Mouse (Mus musculus): ENCODE results near the gene Uck1. TPM values are rescaled to one million over a fixed set of nuclear protein-coding genes. Genes with fewer than 3 reads are reported as not detected.

Uck1 gene
- polyA plus RNA-seq, 1 experiment from 2014 or later = 91.7 TPM

- no peak overlapping the region for H3K27ac ChIP-seq (replicated peaks)
- no peaks in the 10 kb centered on the region for H3K9me3 ChIP-seq (replicated peaks)
- no peaks in the 10 kb centered on the region for H3K27me3 ChIP-seq (ENCODE audit: low read depth, poor library complexity, severe bottlenecking)
- peaks cover 32% of the 10 kb centered on the region for H3K36me3 ChIP-seq
- DNase-seq (ENCODE audit: low spot score) = no peak
- H3K4me1 ChIP-seq = peaks cover 23% of the 10 kb centered on the region
- H3K4me3 ChIP-seq = peak overlapping the region; percentile 100; the same call in 1 of the 2 replicates
Observed at GRCm38 (mm10) chr2:32289578-32289977, 29.6 kb upstream of the Uck1 start.

- peak overlapping the region; percentile 95 for H3K27ac ChIP-seq (replicated peaks)
- no peaks in the 10 kb centered on the region for H3K27me3 ChIP-seq (ENCODE audit: low read depth, poor library complexity, severe bottlenecking)
- peaks cover 37% of the 10 kb centered on the region for H3K36me3 ChIP-seq
- 3% methylated on average over 29 of the region's 29 CpGs for WGBS
- DNase-seq (ENCODE audit: low spot score) = no peak
- H3K4me1 ChIP-seq = peaks cover 23% of the 10 kb centered on the region
- no peaks in the 10 kb centered on the region for H3K9me3 ChIP-seq (replicated peaks)
- peak overlapping the region; percentile 100 for H3K4me3 ChIP-seq
Observed at GRCm38 (mm10) chr2:32288371-32288931, 28.5 kb upstream of the Uck1 start.

GRCm38 (mm10) chr2:32287923-32288367 is 28.0 kb upstream of the Uck1 start, which contains the start of gene Swi5:
Gene Swi5 (minus strand): TSS chr2:32288075.
- peak; percentile 100 for DNase-seq (ENCODE audit: low spot score)
- Histone ChIP-seq H3K9me3 (replicated peaks) (no peaks in the 10 kb centered on the region), H3K27me3 (ENCODE audit: low read depth, poor library complexity, severe bottlenecking) (no peaks in the 10 kb centered on the region), H3K27ac (replicated peaks) (peak within 1 kb of the TSS; percentile 95), H3K36me3 (peaks cover 36% of the 10 kb centered on the region), H3K4me1 (peaks cover 23% of the 10 kb centered on the region), H3K4me3 (peak within 1 kb of the TSS; percentile 100)
- WGBS = under 1% methylated on average over 41 of the region's 41 CpGs

GRCm38 (mm10) chr2:32287334-32287840 is 27.4 kb upstream of the Uck1 start, which contains the start of gene Golga2:
Gene Golga2 (plus strand): TSS chr2:32287384.
- H3K36me3 ChIP-seq = peaks cover 38% of the 10 kb centered on the region
- H3K4me1 ChIP-seq = peaks cover 23% of the 10 kb centered on the region
- peak within 1 kb of the TSS; percentile 100 for H3K4me3 ChIP-seq
- H3K27me3 ChIP-seq (ENCODE audit: low read depth, poor library complexity, severe bottlenecking) = no peaks in the 10 kb centered on the region
- DNase-seq (ENCODE audit: low spot score) = no peak
- WGBS = under 1% methylated on average over 23 of the region's 23 CpGs
- no peaks in the 10 kb centered on the region for H3K9me3 ChIP-seq (replicated peaks)
- peak within 1 kb of the TSS; percentile 95 for H3K27ac ChIP-seq (replicated peaks)

GRCm38 (mm10) chr2:32283986-32284385 is 24.0 kb upstream of the Uck1 start:
- whole genome bisulfite sequencing = 93% methylated on average over 3 of the region's 3 CpGs
- Histone ChIP-seq H3K27me3 (ENCODE audit: low read depth, poor library complexity, severe bottlenecking) (no peaks in the 10 kb centered on the region), H3K27ac (replicated peaks) (no peak overlapping the region), H3K9me3 (replicated peaks) (no peaks in the 10 kb centered on the region), H3K4me1 (peaks cover 17% of the 10 kb centered on the region), H3K4me3 (no peak overlapping the region), H3K36me3 (peaks cover 67% of the 10 kb centered on the region)
- no peak for DNase-seq (ENCODE audit: low spot score)

- peaks cover 80% of the 10 kb centered on the region for H3K36me3 ChIP-seq
- H3K4me1 ChIP-seq = peaks cover 12% of the 10 kb centered on the region
- no peaks in the 10 kb centered on the region for H3K9me3 ChIP-seq (replicated peaks)
- peak; percentile 42 for DNase-seq (ENCODE audit: low spot score)
- WGBS = 81% methylated on average over 1 of the region's 1 CpGs
- H3K27me3 ChIP-seq (ENCODE audit: low read depth, poor library complexity, severe bottlenecking) = no peaks in the 10 kb centered on the region
- H3K4me3 ChIP-seq = no peak overlapping the region
- no peak overlapping the region for H3K27ac ChIP-seq (replicated peaks)
Observed at GRCm38 (mm10) chr2:32282727-32283126, 22.8 kb upstream of the Uck1 start.

- H3K27me3 ChIP-seq (ENCODE audit: low read depth, poor library complexity, severe bottlenecking) = no peaks in the 10 kb centered on the region
- H3K4me3 ChIP-seq = no peak overlapping the region
Observed at GRCm38 (mm10) chr2:32282289-32282688, 22.3 kb upstream of the Uck1 start.

GRCm38 (mm10) chr2:32275823-32276222 is 15.9 kb upstream of the Uck1 start:
- WGBS = 75% methylated on average over 3 of the region's 3 CpGs
- Histone ChIP-seq H3K27ac (replicated peaks) (no peak overlapping the region), H3K27me3 (ENCODE audit: low read depth, poor library complexity, severe bottlenecking) (no peaks in the 10 kb centered on the region), H3K4me1 (no peaks in the 10 kb centered on the region), H3K4me3 (no peak overlapping the region), H3K36me3 (peaks cover 43% of the 10 kb centered on the region), H3K9me3 (replicated peaks) (no peaks in the 10 kb centered on the region)
- no peak for DNase-seq (ENCODE audit: low spot score)

More at GRCm38 (mm10) chr2:32282289-32282688, 22.3 kb upstream of the Uck1 start:
- H3K4me1 ChIP-seq = peaks cover 11% of the 10 kb centered on the region
- H3K9me3 ChIP-seq (replicated peaks) = no peaks in the 10 kb centered on the region
- WGBS = 92% methylated on average over 2 of the region's 2 CpGs
- DNase-seq (ENCODE audit: low spot score) = no peak
- H3K36me3 ChIP-seq = peaks cover 84% of the 10 kb centered on the region
- H3K27ac ChIP-seq (replicated peaks) = no peak overlapping the region

- Histone ChIP-seq H3K27ac (replicated peaks) (no peak overlapping the region), H3K4me3 (peak overlapping the region; percentile 96)
Observed at GRCm38 (mm10) chr2:32260635-32261034, 676 bp upstream of the Uck1 start.

GRCm38 (mm10) chr2:32258887-32259533 is 949 bp downstream of the Uck1 start:
- H3K27ac ChIP-seq (replicated peaks) = peak overlapping the region; percentile 91
- peaks cover 19% of the 10 kb centered on the region for H3K4me1 ChIP-seq
- DNase-seq (ENCODE audit: low spot score) = no peak
- no peaks in the 10 kb centered on the region for H3K9me3 ChIP-seq (replicated peaks)
- H3K36me3 ChIP-seq = peaks cover 46% of the 10 kb centered on the region
- no peaks in the 10 kb centered on the region for H3K27me3 ChIP-seq (ENCODE audit: low read depth, poor library complexity, severe bottlenecking)
- peak overlapping the region; percentile 96 for H3K4me3 ChIP-seq
- 73% methylated on average over 6 of the region's 6 CpGs for WGBS

More at GRCm38 (mm10) chr2:32260635-32261034, 676 bp upstream of the Uck1 start:
- no peaks in the 10 kb centered on the region for H3K27me3 ChIP-seq (ENCODE audit: low read depth, poor library complexity, severe bottlenecking)
- peaks cover 34% of the 10 kb centered on the region for H3K36me3 ChIP-seq
- peak; percentile 42 for DNase-seq (ENCODE audit: low spot score)
- 36% methylated on average over 4 of the region's 4 CpGs for WGBS
- H3K4me1 ChIP-seq = peaks cover 19% of the 10 kb centered on the region
- H3K9me3 ChIP-seq (replicated peaks) = no peaks in the 10 kb centered on the region

GRCm38 (mm10) chr2:32256273-32256672 is 3.7 kb downstream of the Uck1 start:
- WGBS = 94% methylated on average over 11 of the region's 11 CpGs
- H3K4me3 ChIP-seq = no peak overlapping the region
- H3K4me1 ChIP-seq = peaks cover 19% of the 10 kb centered on the region
- H3K27me3 ChIP-seq (ENCODE audit: low read depth, poor library complexity, severe bottlenecking) = no peaks in the 10 kb centered on the region
- peaks cover 74% of the 10 kb centered on the region for H3K36me3 ChIP-seq
- H3K9me3 ChIP-seq (replicated peaks) = no peaks in the 10 kb centered on the region
- DNase-seq (ENCODE audit: low spot score) = no peak
- no peak overlapping the region for H3K27ac ChIP-seq (replicated peaks)

- H3K27me3 ChIP-seq (ENCODE audit: low read depth, poor library complexity, severe bottlenecking) = no peaks in the 10 kb centered on the region
- DNase-seq (ENCODE audit: low spot score) = no peak
- no peak overlapping the region for H3K4me3 ChIP-seq
- 91% methylated on average over 5 of the region's 5 CpGs for WGBS
- H3K36me3 ChIP-seq = peaks cover 91% of the 10 kb centered on the region
- no peaks in the 10 kb centered on the region for H3K9me3 ChIP-seq (replicated peaks)
- peaks cover 11% of the 10 kb centered on the region for H3K4me1 ChIP-seq
- H3K27ac ChIP-seq (replicated peaks) = no peak overlapping the region
Observed at GRCm38 (mm10) chr2:32254563-32254962, 5.4 kb downstream of the Uck1 start.

GRCm38 (mm10) chr2:32253352-32253751 is 6.6 kb downstream of the Uck1 start:
- Histone ChIP-seq H3K27me3 (ENCODE audit: low read depth, poor library complexity, severe bottlenecking) (no peaks in the 10 kb centered on the region), H3K27ac (replicated peaks) (no peak overlapping the region), H3K36me3 (peaks cover 96% of the 10 kb centered on the region), H3K9me3 (replicated peaks) (no peaks in the 10 kb centered on the region), H3K4me3 (no peak overlapping the region), H3K4me1 (no peaks in the 10 kb centered on the region)
- DNase-seq (ENCODE audit: low spot score) = no peak
- WGBS = 95% methylated on average over 1 of the region's 1 CpGs

Measured in midbrain, embryonic 10.5 days (tissue).